Mouse (Mus musculus) thymus, postnatal 10 days (tissue): ENCODE measurements around the gene Trh.

Source experiments
- DNase-seq, 2 experiments: peaks; one replicate each; pipeline ENCODE4 v3.0.0; 2021; ENCODE audit warnings: low spot score in 2 of 2

Gene Trh

GRCm38 (mm10) chr6:92224981-92225380 is 19.5 kb downstream of the Trh start:
- no peak for DNase-seq

- DNase-seq, result no peak
Measured at GRCm38 (mm10) chr6:92222021-92222420, 22.4 kb downstream of the Trh start.

- no peak for DNase-seq
Measured at GRCm38 (mm10) chr6:92221604-92222003, 22.8 kb downstream of the Trh start.

- no peak for DNase-seq
Measured at GRCm38 (mm10) chr6:92219445-92219844, 25.0 kb downstream of the Trh start.

GRCm38 (mm10) chr6:92214773-92215449 is 29.5 kb downstream of the Trh start, which contains the start of gene Rbsn:
Rbsn (minus strand) TSS chr6:92214925.
- peak; percentile 79 to 89 for DNase-seq

- peak in 1 of 2 experiments; percentile 4 for DNase-seq
Measured at GRCm38 (mm10) chr6:92214055-92214772, 30.2 kb downstream of the Trh start.

- no peak for DNase-seq
Measured at GRCm38 (mm10) chr6:92199414-92199813, 45.0 kb downstream of the Trh start.
